Mouse (Mus musculus) MEL (cell line): ENCODE results near the gene Hlcs.

Experiments
- CHD2 ChIP-seq: IDR thresholded peaks from 2 replicates; pipeline ENCODE4 v1.6.1; 2011; ENCODE audit warnings: low read length, improper control_type of control experiment
- CTCF ChIP-seq, 3 experiments: IDR thresholded peaks in 2 of 3; conservative IDR thresholded peaks in 1 of 3; 2 replicates each; pipeline ENCODE4 v1.5.1; 2011 to 2012; ENCODE audit warnings: low read length in 3 of 3, low read depth in 2 of 3, mild to moderate bottlenecking in 2 of 3, improper control_type of control experiment in 1 of 3, inconsistent platforms in 1 of 3, mixed read lengths in 1 of 3, moderate library complexity in 1 of 3; ENCODE audit not compliant: control insufficient read depth in 1 of 3, insufficient read depth in 1 of 3, poor library complexity in 1 of 3, severe bottlenecking in 1 of 3
- MAX ChIP-seq: IDR thresholded peaks from 2 replicates; pipeline ENCODE4 v1.6.1; 2011; ENCODE audit warnings: low read length, improper control_type of control experiment
- MEF2A ChIP-seq: IDR thresholded peaks from 2 replicates; pipeline ENCODE4 v1.6.1; 2014; ENCODE audit warnings: low read depth, mild to moderate bottlenecking, inconsistent platforms, low read length, improper control_type of control experiment; ENCODE audit not compliant: poor library complexity, insufficient replicate concordance, severe bottlenecking; ENCODE audit errors: extremely low read depth
- POLR2A ChIP-seq, 2 experiments: IDR thresholded peaks; 2 replicates each; pipeline ENCODE4 v1.6.1; 2011 to 2012; ENCODE audit warnings: low read length in 2 of 2, mild to moderate bottlenecking in 2 of 2, control low read depth in 1 of 2, improper control_type of control experiment in 1 of 2, low read depth in 1 of 2, moderate library complexity in 1 of 2; ENCODE audit not compliant: control insufficient read depth in 1 of 2, insufficient read depth in 1 of 2, poor library complexity in 1 of 2
- POLR2AphosphoS5 ChIP-seq: IDR thresholded peaks from 2 replicates; pipeline ENCODE4 v1.6.1; 2012; ENCODE audit warnings: low read depth, borderline replicate concordance, mild to moderate bottlenecking, inconsistent platforms, low read length, moderate library complexity, mixed read lengths
- RCOR1 ChIP-seq: IDR thresholded peaks from 2 replicates; pipeline ENCODE4 v1.6.1; 2012; ENCODE audit warnings: low read depth, mild to moderate bottlenecking, inconsistent platforms, low read length, improper control_type of control experiment
- SMC3 ChIP-seq: IDR thresholded peaks from 2 replicates; pipeline ENCODE4 v1.6.1; 2011; ENCODE audit warnings: low read depth, low read length, improper control_type of control experiment
- TCF12 ChIP-seq: IDR thresholded peaks from 2 replicates; pipeline ENCODE4 v1.6.1; 2014; ENCODE audit warnings: low read depth, mild to moderate bottlenecking, inconsistent platforms, low read length, improper control_type of control experiment, moderate library complexity
- USF2 ChIP-seq, 2 experiments: IDR thresholded peaks; 2 replicates each; pipeline ENCODE4 v1.6.1; 2011 to 2012; ENCODE audit warnings: improper control_type of control experiment in 2 of 2, low read length in 2 of 2, borderline replicate concordance in 1 of 2, inconsistent platforms in 1 of 2, low read depth in 1 of 2, mild to moderate bottlenecking in 1 of 2; ENCODE audit not compliant: insufficient read depth in 1 of 2

DNA sequence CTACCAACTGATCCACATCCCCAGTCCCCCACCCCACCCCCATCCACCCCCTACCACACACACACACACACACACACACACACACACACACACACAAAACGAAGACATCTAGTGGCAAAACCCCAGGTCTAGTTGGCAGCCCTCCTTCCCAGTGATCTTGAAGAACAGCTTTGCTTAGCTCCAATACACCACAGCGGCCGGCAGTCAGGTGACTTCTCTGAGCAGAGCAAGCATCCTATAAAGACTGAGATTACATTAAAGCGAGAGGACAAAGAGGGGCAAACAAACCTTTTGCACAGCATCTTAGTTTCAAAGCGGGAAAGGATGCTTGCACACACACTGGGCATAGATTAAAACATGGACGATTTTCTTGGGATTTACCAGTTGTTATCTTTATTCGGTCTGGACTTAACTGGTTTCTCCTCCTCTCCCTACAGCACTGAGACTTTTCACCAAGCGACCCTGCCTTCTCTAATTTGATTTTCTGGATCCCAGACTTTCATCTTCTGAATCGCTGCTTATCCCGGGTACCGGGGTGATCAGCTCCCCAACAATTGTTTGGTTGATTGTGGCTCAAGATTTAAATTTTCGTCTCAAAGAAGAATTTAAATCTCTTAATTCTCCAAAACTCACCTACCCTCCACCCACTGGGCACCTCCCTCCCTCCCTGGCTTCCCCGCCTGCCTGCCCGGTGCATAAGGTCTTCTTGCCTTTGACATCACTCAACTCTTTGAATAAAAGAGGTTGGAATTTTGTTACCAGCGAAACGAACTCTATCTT lies 134.7 kb downstream of the Hlcs start:
- TF ChIP-seq CTCF (IDR thresholded peaks at IDR 0.05 in 2 of 3, conservative IDR thresholded peaks at IDR 0.05 in 1 of 3; ENCODE audit: control insufficient read depth in 1 of 3, insufficient read depth in 1 of 3, low read depth in 2 of 3, low read length in 3 of 3, poor library complexity in 1 of 3, severe bottlenecking in 1 of 3), result no peak
- no peak for TF ChIP-seq SMC3
- no peak for TF ChIP-seq MAX
- TF ChIP-seq POLR2A (IDR thresholded peaks at IDR 0.05; ENCODE audit: control insufficient read depth in 1 of 2, insufficient read depth in 1 of 2, low read depth in 1 of 2, low read length in 2 of 2, poor library complexity in 1 of 2), result no peak
- TF ChIP-seq MEF2A, result no peak
- no peak for TF ChIP-seq CHD2
- TF ChIP-seq USF2 (IDR thresholded peaks at IDR 0.05; ENCODE audit: borderline replicate concordance in 1 of 2, insufficient read depth in 1 of 2, low read depth in 1 of 2, low read length in 2 of 2), result no peak
- no peak for TF ChIP-seq POLR2AphosphoS5
- TF ChIP-seq TCF12, result no peak
- TF ChIP-seq RCOR1, result no peak
